In genomic region chr1:93100576-93101491, GRCm38 (mm10) we compare ENCODE assay signal across 7 mouse cellular contexts. TPM values are rescaled to one million over a fixed set of nuclear protein-coding genes. Genes with fewer than 3 reads are reported as not detected.
DNase-seq lines count a peak whose midpoint lies in the region; ATAC-seq and TF ChIP-seq lines count a peak whose summit lies in the region.

No protein-coding gene starts in this region.

- no peaks in the 10 kb centered on the region for H3K4me1 ChIP-seq in embryonic fibroblast, embryonic 13.5 days (ENCODE audit: control insufficient read depth, insufficient read depth, low read length)
- peaks cover 43% of the 10 kb centered on the region for H3K4me1 ChIP-seq in hindbrain, embryonic 13.5 days (replicated peaks)
- peaks cover 19% of the 10 kb centered on the region for H3K4me1 ChIP-seq in limb, embryonic 12.5 days (replicated peaks)

- peak; percentile 70 for DNase-seq in Muller cell, postnatal 12 days (ENCODE audit: inconsistent ontology term)
- DNase-seq in adrenal gland, postnatal 36 days = peak; percentile 23 to 66
- peak; percentile 83 for DNase-seq in retina, postnatal 1 day
- no peak for DNase-seq in gastrocnemius, postnatal 10 days

- ATAC-seq in hindbrain, embryonic 13.5 days (ENCODE audit: low FRiP score) = peak; percentile 70
- peak; percentile 53; the same call in 1 of the 2 replicates for ATAC-seq in limb, embryonic 12.5 days (ENCODE audit: insufficient number of reproducible peaks, insufficient read depth, low FRiP score, low TSS enrichment, low read depth)

- no peak for TF ChIP-seq CTCF in embryonic fibroblast, embryonic 13.5 days (IDR thresholded peaks at IDR 0.05; ENCODE audit: borderline replicate concordance, insufficient read depth, low read length)

- no peaks in the 10 kb centered on the region for H3K9me3 ChIP-seq in hindbrain, embryonic 13.5 days
- no peaks in the 10 kb centered on the region for H3K9me3 ChIP-seq in limb, embryonic 12.5 days

- peak overlapping the region; percentile 98 for H3K4me2 ChIP-seq in hindbrain, embryonic 13.5 days
- H3K4me2 ChIP-seq in limb, embryonic 12.5 days = peak overlapping the region; percentile 93

- H3K27ac ChIP-seq in embryonic fibroblast, embryonic 13.5 days (ENCODE audit: insufficient read depth, low read length) = no peak overlapping the region
- peak overlapping the region; percentile 96 for H3K27ac ChIP-seq in hindbrain, embryonic 13.5 days
- H3K27ac ChIP-seq in limb, embryonic 12.5 days = no peak overlapping the region

- TF ChIP-seq POLR2A in embryonic fibroblast, embryonic 13.5 days (IDR thresholded peaks at IDR 0.05; ENCODE audit: low read depth, low read length) = 0 out of 2 replicates have a peak, but pooled peaks have one; percentile 15

- peak overlapping the region; percentile 87 for H3K9ac ChIP-seq in hindbrain, embryonic 13.5 days
- peak overlapping the region; percentile 61 for H3K9ac ChIP-seq in limb, embryonic 12.5 days (replicated peaks)

- H3K27me3 ChIP-seq in hindbrain, embryonic 13.5 days = peaks cover 8% of the 10 kb centered on the region
- H3K27me3 ChIP-seq in limb, embryonic 12.5 days = peaks cover 70% of the 10 kb centered on the region

- under 1% methylated on average over 49 of the region's 49 CpGs for WGBS in hindbrain, embryonic 13.5 days
- whole genome bisulfite sequencing in limb, embryonic 12.5 days = under 1% methylated on average over 47 of the region's 49 CpGs

- H3K36me3 ChIP-seq in hindbrain, embryonic 13.5 days = peaks cover 9% of the 10 kb centered on the region; the same call in 1 of the 2 replicates
- no peaks in the 10 kb centered on the region for H3K36me3 ChIP-seq in limb, embryonic 12.5 days

- H3K4me3 ChIP-seq in embryonic fibroblast, embryonic 13.5 days (ENCODE audit: insufficient read depth, low read length) = peak overlapping the region; percentile 54
- H3K4me3 ChIP-seq in hindbrain, embryonic 13.5 days = peak overlapping the region; percentile 85
- peak overlapping the region; percentile 55 for H3K4me3 ChIP-seq in limb, embryonic 12.5 days (replicated peaks)

RNA-seq across cellular contexts. Expression of gene Kif1a, which starts 0.9 kb away (rescaled TPM):
- 10 to 100 TPM; 20.7 to 27.9 TPM for total RNA-seq in adrenal gland, postnatal 36 days (2021)
- polyA plus RNA-seq in embryonic fibroblast, embryonic 13.5 days (2011; ENCODE audit: insufficient read length, low read depth, missing spikeins) = 29.3 and 42.6 TPM in 2 replicates
- polyA plus RNA-seq in hindbrain, embryonic 13.5 days (2015; fragmentation: Nextera tagmentation; extraction: Ambion mirVana) = 340 and 349 TPM in 2 replicates
- 10.3 and 12.4 TPM in 2 replicates for polyA plus RNA-seq in limb, embryonic 12.5 days (2016; fragmentation: Nextera tagmentation; extraction: Ambion mirVana)
- 1 to 10 TPM; 4.7 to 6.3 TPM for total RNA-seq in gastrocnemius, postnatal 10 days (2021)

RNA-seq across cellular contexts. Expression of gene Agxt, which starts 34.2 kb away (rescaled TPM):
- not detected for total RNA-seq in adrenal gland, postnatal 36 days (2021)
- polyA plus RNA-seq in embryonic fibroblast, embryonic 13.5 days (2011; ENCODE audit: insufficient read length, low read depth, missing spikeins) = not detected in 2 replicates
- not detected in 2 replicates for polyA plus RNA-seq in hindbrain, embryonic 13.5 days (2015; fragmentation: Nextera tagmentation; extraction: Ambion mirVana)
- not detected in 2 replicates for polyA plus RNA-seq in limb, embryonic 12.5 days (2016; fragmentation: Nextera tagmentation; extraction: Ambion mirVana)
- total RNA-seq in gastrocnemius, postnatal 10 days (2021) = under 1 TPM in 1 of 2 experiments, not detected in 1; 0.23 TPM

RNA-seq across cellular contexts. Expression of gene 2310007B03Rik, which starts 59.9 kb away (rescaled TPM):
- not detected for total RNA-seq in adrenal gland, postnatal 36 days (2021)
- polyA plus RNA-seq in embryonic fibroblast, embryonic 13.5 days (2011; ENCODE audit: insufficient read length, low read depth, missing spikeins) = not detected in 2 replicates
- 0.29 and 0.30 TPM in 2 replicates for polyA plus RNA-seq in hindbrain, embryonic 13.5 days (2015; fragmentation: Nextera tagmentation; extraction: Ambion mirVana)
- 0.10 and 0.18 TPM in 2 replicates for polyA plus RNA-seq in limb, embryonic 12.5 days (2016; fragmentation: Nextera tagmentation; extraction: Ambion mirVana)
- total RNA-seq in gastrocnemius, postnatal 10 days (2021) = not detected
